Mouse (Mus musculus) cerebellum, adult 9-10 months (tissue): ENCODE data around the gene Uck1.

Source experiments
- DNase-seq: peaks from one replicate; pipeline ENCODE4 v3.0.0; 2022

Uck1 gene

GRCm38 (mm10) chr2:32218541-32219334 is 41.2 kb downstream of the Uck1 start:
- DNase-seq = no peak

- no peak for DNase-seq
Observed at GRCm38 (mm10) chr2:32218113-32218512, 41.8 kb downstream of the Uck1 start.

GRCm38 (mm10) chr2:32217656-32218055 is 42.3 kb downstream of the Uck1 start:
- DNase-seq = no peak

GRCm38 (mm10) chr2:32216506-32216905 is 43.5 kb downstream of the Uck1 start:
- DNase-seq = no peak

- DNase-seq = no peak
Observed at GRCm38 (mm10) chr2:32215576-32215975, 44.4 kb downstream of the Uck1 start.

GRCm38 (mm10) chr2:32213000-32213399 is 47.0 kb downstream of the Uck1 start:
- no peak for DNase-seq

- peak; percentile 79 for DNase-seq
Observed at GRCm38 (mm10) chr2:32211689-32212088, 48.3 kb downstream of the Uck1 start.

GRCm38 (mm10) chr2:32207682-32208081 is 52.3 kb downstream of the Uck1 start:
- no peak for DNase-seq
